Mouse (Mus musculus): ENCODE data around the gene Pipox.

DNA sequence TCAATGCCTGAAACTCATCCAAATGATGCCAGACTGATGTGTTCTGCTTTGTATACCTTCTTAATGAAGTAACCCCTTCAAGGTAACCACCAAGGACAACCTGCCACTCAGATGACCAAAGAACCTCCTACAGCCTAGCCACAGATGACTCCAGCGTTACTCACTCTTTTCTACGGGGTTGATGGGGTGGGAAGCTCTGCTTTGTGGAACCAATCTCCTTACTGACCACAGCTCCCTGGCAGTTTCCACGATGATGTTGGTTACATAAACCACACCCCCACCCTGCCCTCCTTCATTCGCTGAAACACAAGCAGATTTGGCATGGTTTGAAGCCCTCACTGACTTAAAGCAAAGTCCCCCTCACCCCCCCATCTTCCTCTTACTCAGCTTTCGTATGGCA is 33.9 kb upstream of the Pipox start:
- TF ChIP-seq ZNF384 (IDR thresholded peaks at IDR 0.05; ENCODE audit: low read depth, low read length) (no peak), HCFC1 (IDR thresholded peaks at IDR 0.05; ENCODE audit: borderline replicate concordance, insufficient read depth, low read length) (no peak), ZC3H11A (IDR thresholded peaks at IDR 0.05; ENCODE audit: borderline replicate concordance, low read depth, low read length) (no peak)
